Mouse (Mus musculus) MEL (cell line): ENCODE data around the gene Gm12185. TPM values are rescaled to one million over a fixed set of nuclear protein-coding genes. Genes with fewer than 3 reads are reported as not detected.

Experiments
- DNase-seq: peaks from one replicate; pipeline ENCODE4 v3.0.0; 2011; ENCODE audit warnings: low read depth, low spot score
- H3K27ac ChIP-seq: 2 replicates; pipeline ENCODE4 v1.5.1; 2012; ENCODE audit warnings: low read depth, mild to moderate bottlenecking, control low read depth, low read length, moderate library complexity; ENCODE audit not compliant: control insufficient read depth
- H3K27me3 ChIP-seq, 2 experiments: fragments of 150-350 bp in 1 of 2; sonication (generic) in 1 of 2; 2 replicates each; pipeline ENCODE4 v1.6.1; 2012; ENCODE audit warnings: low read length in 2 of 2, mild to moderate bottlenecking in 2 of 2, improper control_type of control experiment in 1 of 2, moderate library complexity in 1 of 2; ENCODE audit not compliant: insufficient read depth in 2 of 2, control insufficient read depth in 1 of 2
- H3K36me3 ChIP-seq, 2 experiments: 2 replicates each; pipeline ENCODE4 v1.6.1; 2012 to 2014; ENCODE audit warnings: low read length in 2 of 2, improper control_type of control experiment in 1 of 2, inconsistent platforms in 1 of 2, mild to moderate bottlenecking in 1 of 2; ENCODE audit not compliant: insufficient read depth in 2 of 2, control insufficient read depth in 1 of 2
- H3K4me1 ChIP-seq, 2 experiments: fragments of 150-350 bp in 1 of 2; sonication (generic) in 1 of 2; 2 replicates each; pipeline ENCODE4 v1.6.1; 2012; ENCODE audit warnings: low read length in 2 of 2, improper control_type of control experiment in 1 of 2, mild to moderate bottlenecking in 1 of 2; ENCODE audit not compliant: insufficient read depth in 2 of 2, control insufficient read depth in 1 of 2
- H3K4me3 ChIP-seq, 2 experiments: fragments of 150-350 bp in 1 of 2; sonication (generic) in 1 of 2; 2 replicates each; pipeline ENCODE4 v1.5.1; 2012; ENCODE audit warnings: low read depth in 2 of 2, low read length in 2 of 2, mild to moderate bottlenecking in 2 of 2, moderate library complexity in 2 of 2, control low read depth in 1 of 2, improper control_type of control experiment in 1 of 2; ENCODE audit not compliant: control insufficient read depth in 1 of 2, insufficient read depth in 1 of 2
- H3K79me2 ChIP-seq: 2 replicates; pipeline ENCODE4 v1.6.1; 2012; ENCODE audit warnings: mild to moderate bottlenecking, low read length, moderate library complexity; ENCODE audit not compliant: control insufficient read depth, poor library complexity, insufficient read depth
- H3K9ac ChIP-seq: 2 replicates; pipeline ENCODE4 v1.6.1; 2012; ENCODE audit warnings: low read depth, mild to moderate bottlenecking, control low read depth, low read length, moderate library complexity; ENCODE audit not compliant: control insufficient read depth, poor library complexity, severe bottlenecking
- H3K9me3 ChIP-seq: fragments of 150-350 bp; sonication (generic); replicated peaks from 2 replicates; pipeline ENCODE4 v1.6.1; 2012; ENCODE audit warnings: mild to moderate bottlenecking, low read length, improper control_type of control experiment, moderate library complexity; ENCODE audit not compliant: insufficient read depth
- BHLHE40 ChIP-seq: IDR thresholded peaks from 2 replicates; pipeline ENCODE4 v1.6.1; 2012; ENCODE audit warnings: low read depth, mild to moderate bottlenecking, inconsistent platforms, low read length, improper control_type of control experiment, borderline replicate concordance
- CHD1 ChIP-seq: IDR thresholded peaks from 2 replicates; pipeline ENCODE4 v1.6.1; 2012; ENCODE audit warnings: low read depth, mild to moderate bottlenecking, inconsistent platforms, low read length, improper control_type of control experiment
- CTCF ChIP-seq, 3 experiments: IDR thresholded peaks in 2 of 3; conservative IDR thresholded peaks in 1 of 3; 2 replicates each; pipeline ENCODE4 v1.5.1; 2011 to 2012; ENCODE audit warnings: low read length in 3 of 3, low read depth in 2 of 3, mild to moderate bottlenecking in 2 of 3, improper control_type of control experiment in 1 of 3, inconsistent platforms in 1 of 3, mixed read lengths in 1 of 3, moderate library complexity in 1 of 3; ENCODE audit not compliant: control insufficient read depth in 1 of 3, insufficient read depth in 1 of 3, poor library complexity in 1 of 3, severe bottlenecking in 1 of 3
- E2F4 ChIP-seq: IDR thresholded peaks from 2 replicates; pipeline ENCODE4 v1.6.1; 2011; ENCODE audit warnings: low read depth, low read length, improper control_type of control experiment, borderline replicate concordance
- ELF1 ChIP-seq: IDR thresholded peaks from 2 replicates; pipeline ENCODE4 v1.6.1; 2014; ENCODE audit warnings: low read depth, mild to moderate bottlenecking, inconsistent platforms, low read length, improper control_type of control experiment, moderate library complexity
- EP300 ChIP-seq, 2 experiments: IDR thresholded peaks; 2 replicates each; pipeline ENCODE4 v1.6.1; 2011; ENCODE audit warnings: improper control_type of control experiment in 2 of 2, low read length in 2 of 2, low read depth in 1 of 2, mild to moderate bottlenecking in 1 of 2
- GATA1 ChIP-seq: IDR thresholded peaks from 2 replicates; pipeline ENCODE4 v1.6.1; 2011; ENCODE audit warnings: low read depth, low read length, improper control_type of control experiment
- HCFC1 ChIP-seq: IDR thresholded peaks from 2 replicates; pipeline ENCODE4 v1.6.1; 2012; ENCODE audit warnings: low read depth, mild to moderate bottlenecking, inconsistent platforms, low read length, improper control_type of control experiment, moderate library complexity
- MAFK ChIP-seq: IDR thresholded peaks from 2 replicates; pipeline ENCODE4 v1.6.1; 2011; ENCODE audit warnings: low read depth, mild to moderate bottlenecking, low read length, improper control_type of control experiment, borderline replicate concordance
- MAX ChIP-seq: IDR thresholded peaks from 2 replicates; pipeline ENCODE4 v1.6.1; 2011; ENCODE audit warnings: low read length, improper control_type of control experiment
- MAZ ChIP-seq: IDR thresholded peaks from 2 replicates; pipeline ENCODE4 v1.6.1; 2012; ENCODE audit warnings: low read depth, mild to moderate bottlenecking, inconsistent platforms, low read length, improper control_type of control experiment
- MEF2A ChIP-seq: IDR thresholded peaks from 2 replicates; pipeline ENCODE4 v1.6.1; 2014; ENCODE audit warnings: low read depth, mild to moderate bottlenecking, inconsistent platforms, low read length, improper control_type of control experiment; ENCODE audit not compliant: poor library complexity, insufficient replicate concordance, severe bottlenecking; ENCODE audit errors: extremely low read depth
- MYB ChIP-seq: IDR thresholded peaks from 2 replicates; pipeline ENCODE4 v1.6.1; 2011; ENCODE audit warnings: mild to moderate bottlenecking, low read depth, low read length, improper control_type of control experiment
- MYC ChIP-seq: IDR thresholded peaks from 2 replicates; pipeline ENCODE4 v1.6.1; 2011; ENCODE audit warnings: low read depth, mild to moderate bottlenecking, low read length, improper control_type of control experiment, moderate library complexity
- NELFE ChIP-seq: IDR thresholded peaks from 2 replicates; pipeline ENCODE4 v1.6.1; 2011; ENCODE audit warnings: low read depth, low read length, improper control_type of control experiment
- NRF1 ChIP-seq: IDR thresholded peaks from 2 replicates; pipeline ENCODE4 v1.6.1; 2014; ENCODE audit warnings: low read depth, mild to moderate bottlenecking, inconsistent platforms, low read length, improper control_type of control experiment, moderate library complexity; ENCODE audit not compliant: poor library complexity, insufficient read depth, severe bottlenecking
- POLR2A ChIP-seq, 2 experiments: IDR thresholded peaks; 2 replicates each; pipeline ENCODE4 v1.6.1; 2011 to 2012; ENCODE audit warnings: low read length in 2 of 2, mild to moderate bottlenecking in 2 of 2, control low read depth in 1 of 2, improper control_type of control experiment in 1 of 2, low read depth in 1 of 2, moderate library complexity in 1 of 2; ENCODE audit not compliant: control insufficient read depth in 1 of 2, insufficient read depth in 1 of 2, poor library complexity in 1 of 2
- POLR2AphosphoS5 ChIP-seq: IDR thresholded peaks from 2 replicates; pipeline ENCODE4 v1.6.1; 2012; ENCODE audit warnings: low read depth, borderline replicate concordance, mild to moderate bottlenecking, inconsistent platforms, low read length, moderate library complexity, mixed read lengths
- RCOR1 ChIP-seq: IDR thresholded peaks from 2 replicates; pipeline ENCODE4 v1.6.1; 2012; ENCODE audit warnings: low read depth, mild to moderate bottlenecking, inconsistent platforms, low read length, improper control_type of control experiment
- SMC3 ChIP-seq: IDR thresholded peaks from 2 replicates; pipeline ENCODE4 v1.6.1; 2011; ENCODE audit warnings: low read depth, low read length, improper control_type of control experiment
- TAL1 ChIP-seq: IDR thresholded peaks from 2 replicates; pipeline ENCODE4 v1.6.1; 2012; ENCODE audit warnings: mild to moderate bottlenecking, inconsistent platforms, low read length, moderate library complexity, mixed read lengths
- TCF12 ChIP-seq: IDR thresholded peaks from 2 replicates; pipeline ENCODE4 v1.6.1; 2014; ENCODE audit warnings: low read depth, mild to moderate bottlenecking, inconsistent platforms, low read length, improper control_type of control experiment, moderate library complexity
- USF1 ChIP-seq: IDR thresholded peaks from 2 replicates; pipeline ENCODE4 v1.6.1; 2014; ENCODE audit warnings: low read depth, mild to moderate bottlenecking, inconsistent platforms, low read length, improper control_type of control experiment, moderate library complexity
- USF2 ChIP-seq, 2 experiments: IDR thresholded peaks; 2 replicates each; pipeline ENCODE4 v1.6.1; 2011 to 2012; ENCODE audit warnings: improper control_type of control experiment in 2 of 2, low read length in 2 of 2, borderline replicate concordance in 1 of 2, inconsistent platforms in 1 of 2, low read depth in 1 of 2, mild to moderate bottlenecking in 1 of 2; ENCODE audit not compliant: insufficient read depth in 1 of 2
- ZMIZ1 ChIP-seq: IDR thresholded peaks from 2 replicates; pipeline ENCODE4 v1.6.1; 2012; ENCODE audit warnings: low read depth, mild to moderate bottlenecking, inconsistent platforms, low read length, improper control_type of control experiment, moderate library complexity
- ZNF384 ChIP-seq: IDR thresholded peaks from 2 replicates; pipeline ENCODE4 v1.6.1; 2012; ENCODE audit warnings: low read depth, mild to moderate bottlenecking, inconsistent platforms, low read length, improper control_type of control experiment
- polyA plus RNA-seq, 2 experiments: library from polyadenylated mRNA; stranded (reverse) in 1 of 2; unstranded in 1 of 2; fragments of >175 nt in 1 of 2; fragments of >200 nt in 1 of 2; gene quantifications; 2 replicates each; pipeline versions ENCODE4 v1.2.1 to v1.2.4; 2012; ENCODE audit warnings: low replicate concordance in 2 of 2, low read depth in 1 of 2; ENCODE audit not compliant: insufficient read length in 2 of 2, insufficient read depth in 1 of 2, missing spikeins in 1 of 2
- total RNA-seq: library from RNA; depleted of rRNA; stranded (reverse); fragments of 300-350 nt; gene quantifications from 2 replicates; pipeline ENCODE4 v1.2.3, GENCODE M21; 2012

The Gm12185 gene
- total and polyA plus RNA-seq, 3 experiments: not detected

GRCm38 (mm10) chr11:48913611-48914010 is 78.4 kb downstream of the Gm12185 start:
- peak; percentile 23 for DNase-seq
- no peak for TF ChIP-seq CTCF (IDR thresholded peaks at IDR 0.05 in 2 of 3, conservative IDR thresholded peaks at IDR 0.05 in 1 of 3; ENCODE audit: control insufficient read depth in 1 of 3, insufficient read depth in 1 of 3, low read depth in 2 of 3, low read length in 3 of 3, poor library complexity in 1 of 3, severe bottlenecking in 1 of 3)
- no peak for TF ChIP-seq E2F4
- no peak for TF ChIP-seq TAL1
- no peak for TF ChIP-seq TCF12
- no peak for TF ChIP-seq CHD1
- no peak for TF ChIP-seq NRF1
- no peak for TF ChIP-seq MYC
- no peak for TF ChIP-seq ZMIZ1
- Histone ChIP-seq H3K36me3 (no peaks in the 10 kb centered on the region; a peak in 1 of 4 replicates), H3K4me1 (no peaks in the 10 kb centered on the region; a peak in 1 of 4 replicates), H3K9me3 (no peaks in the 10 kb centered on the region), H3K9ac (no peak overlapping the region), H3K27me3 (peaks cover 3 to 5% of the 10 kb centered on the region in 2 experiments), H3K27ac (no peak overlapping the region), H3K4me3 (no peak overlapping the region), H3K79me2 (no peaks in the 10 kb centered on the region)

GRCm38 (mm10) chr11:48908459-48908858 is 83.6 kb downstream of the Gm12185 start:
- no peak overlapping the region for H3K27ac ChIP-seq
- TF ChIP-seq BHLHE40 (peak; percentile 76), MAX (0 out of 2 replicates have a peak, but pooled peaks have one; percentile 32), ZNF384 (no peak), USF2 (IDR thresholded peaks at IDR 0.05; ENCODE audit: borderline replicate concordance in 1 of 2, insufficient read depth in 1 of 2, low read depth in 1 of 2, low read length in 2 of 2) (0 out of 4 replicates have a peak, but pooled peaks of 1 of the 2 experiments have one; percentile 36), GATA1 (peak; percentile 31; the same call in 1 of the 2 replicates), USF1 (peak; percentile 84)
- H3K9ac ChIP-seq: no peak overlapping the region
- H3K27me3 ChIP-seq: peaks cover 3 to 5% of the 10 kb centered on the region in 2 experiments
- H3K4me3 ChIP-seq: no peak overlapping the region
- no peak for DNase-seq
- H3K79me2 ChIP-seq: no peaks in the 10 kb centered on the region
- H3K4me1 ChIP-seq: peaks cover 0 to 6% of the 10 kb centered on the region in 2 experiments; a peak in 2 of 4 replicates
- H3K9me3 ChIP-seq: no peaks in the 10 kb centered on the region
- peaks cover 0 to 2% of the 10 kb centered on the region in 2 experiments; a peak in 1 of 4 replicates for H3K36me3 ChIP-seq

GRCm38 (mm10) chr11:48902021-48902420 is 90.0 kb downstream of the Gm12185 start, which contains the start of gene Gm5431:
TSS of gene Gm5431 (minus strand) at chr11:48902214.
- no peak within 1 kb of the TSS for H3K4me3 ChIP-seq
- no peaks in the 10 kb centered on the region for H3K9me3 ChIP-seq
- no peaks in the 10 kb centered on the region; a peak in 1 of 4 replicates for H3K27me3 ChIP-seq
- 0 out of 4 replicates have a peak, but pooled peaks cover 0 to 3% of the 10 kb centered on the region in 2 experiments for H3K4me1 ChIP-seq
- H3K79me2 ChIP-seq: no peaks in the 10 kb centered on the region
- no peak within 1 kb of the TSS for H3K27ac ChIP-seq
- H3K9ac ChIP-seq: no peak within 1 kb of the TSS
- H3K36me3 ChIP-seq: peaks cover 0 to 3% of the 10 kb centered on the region in 2 experiments; a peak in 1 of 4 replicates
- DNase-seq: no peak
- TF ChIP-seq SMC3 (no peak), RCOR1 (no peak), BHLHE40 (no peak), MAX (no peak), MAFK (no peak), POLR2AphosphoS5 (no peak), HCFC1 (no peak), MAZ (no peak), NELFE (no peak), EP300 (IDR thresholded peaks at IDR 0.05; ENCODE audit: low read depth in 1 of 2, low read length in 2 of 2) (no peak), NRF1 (no peak), ELF1 (no peak), MYB (no peak), MEF2A (no peak), POLR2A (IDR thresholded peaks at IDR 0.05; ENCODE audit: control insufficient read depth in 1 of 2, insufficient read depth in 1 of 2, low read depth in 1 of 2, low read length in 2 of 2, poor library complexity in 1 of 2) (no peak)
